In the genomic region with DNA sequence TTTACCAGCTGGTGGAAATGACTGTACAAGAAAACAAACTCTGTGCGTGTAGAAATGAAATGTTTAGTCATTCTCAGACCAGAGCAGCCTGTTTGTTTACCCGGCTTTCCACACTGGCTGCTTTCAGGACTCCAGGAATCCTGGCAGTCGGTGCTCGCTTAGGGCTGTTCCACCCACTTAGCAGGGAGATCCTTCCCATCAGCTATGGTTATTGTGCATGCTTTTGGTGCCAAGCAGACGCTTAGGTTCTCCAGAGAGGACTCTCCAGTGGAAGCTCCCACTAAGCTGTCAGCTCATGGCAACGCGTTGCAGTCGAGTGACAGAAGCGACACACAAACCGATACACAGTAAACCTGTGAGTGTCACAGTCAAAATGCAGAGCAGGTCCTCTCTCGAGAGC, we compare ENCODE assay signal across 15 mouse cellular contexts. TPM values are rescaled to one million over a fixed set of nuclear protein-coding genes. Genes with fewer than 3 reads are reported as not detected.
DNase-seq lines count a peak whose midpoint lies in the region; ATAC-seq lines count a peak whose summit lies in the region.
"Had no signal": no experiment of that assay in that cellular context is flagged by ENCODE, and none has a peak within 500 bp of the region (broad histone marks: within the 10 kb centered on the region; RNA-seq: fewer than 3 reads in every experiment).

No protein-coding gene starts in this region.

- DNase-seq in forebrain, embryonic 10.5 days (ENCODE audit: extremely low spot score, low spot score) = no peak
- DNase-seq in retina, postnatal 1 day = peak; percentile 31
- DNase-seq in retina, embryonic 14.5 days (ENCODE audit: low spot score) = no peak
- DNase-seq in left cerebral cortex, postnatal 36 days (ENCODE audit: low spot score in 2 of 2) = peak; percentile 21 to 23
- no peak for DNase-seq in embryo, embryonic 10.5 days (ENCODE audit: low spot score)
- DNase-seq: adrenal gland, postnatal 10 days; B cell, adult 2 months; cerebellum, adult 8-10 months had no signal

- no peak overlapping the region for H3K27ac ChIP-seq in forebrain, embryonic 13.5 days
- no peak overlapping the region for H3K27ac ChIP-seq in forebrain, embryonic 10.5 days
- H3K27ac ChIP-seq: lung, embryonic 15.5 days; neural tube, embryonic 12.5 days had no signal

- no peaks in the 10 kb centered on the region for H3K27me3 ChIP-seq in forebrain, embryonic 13.5 days
- no peaks in the 10 kb centered on the region for H3K27me3 ChIP-seq in forebrain, embryonic 10.5 days (ENCODE audit: poor library complexity, severe bottlenecking)
- H3K27me3 ChIP-seq: lung, embryonic 15.5 days; neural tube, embryonic 12.5 days had no signal

- H3K36me3 ChIP-seq in forebrain, embryonic 13.5 days (ENCODE audit: poor library complexity, severe bottlenecking) = no peaks in the 10 kb centered on the region
- H3K36me3 ChIP-seq in forebrain, embryonic 10.5 days (replicated peaks) = no peaks in the 10 kb centered on the region
- H3K36me3 ChIP-seq: lung, embryonic 15.5 days; neural tube, embryonic 12.5 days had no signal

- no peaks in the 10 kb centered on the region for H3K9me3 ChIP-seq in forebrain, embryonic 13.5 days (replicated peaks)
- no peaks in the 10 kb centered on the region for H3K9me3 ChIP-seq in forebrain, embryonic 10.5 days
- H3K9me3 ChIP-seq: lung, embryonic 15.5 days; neural tube, embryonic 12.5 days had no signal

- H3K4me2 ChIP-seq in forebrain, embryonic 13.5 days = no peak overlapping the region
- H3K4me2 ChIP-seq: heart, embryonic 11.5 days; lung, embryonic 15.5 days; neural tube, embryonic 12.5 days had no signal

- H3K9ac ChIP-seq in forebrain, embryonic 13.5 days = no peak overlapping the region
- H3K9ac ChIP-seq: lung, embryonic 15.5 days; neural tube, embryonic 12.5 days had no signal

- intact Hi-C loops in left cerebral cortex, postnatal 36 days (cut with DNase I) = no loop called here

- no peaks in the 10 kb centered on the region for H3K4me1 ChIP-seq in forebrain, embryonic 13.5 days
- H3K4me1 ChIP-seq in forebrain, embryonic 10.5 days = peaks cover 5% of the 10 kb centered on the region; the same call in 1 of the 2 replicates
- H3K4me1 ChIP-seq: lung, embryonic 15.5 days; neural tube, embryonic 12.5 days had no signal

- WGBS in forebrain, embryonic 13.5 days = 80% methylated on average over 11 of the region's 11 CpGs
- WGBS in forebrain, embryonic 10.5 days = 92% methylated on average over 11 of the region's 11 CpGs

- peak; percentile 80 for ATAC-seq in forebrain, embryonic 13.5 days
- no peak for ATAC-seq in megakaryocyte progenitor cell, adult 5-6 weeks (replicated peaks; ENCODE audit: poor library complexity)
- ATAC-seq in erythroid progenitor cell, adult 5-6 weeks (replicated peaks; ENCODE audit: low FRiP score, poor library complexity, severe bottlenecking) = no peak
- ATAC-seq: intestine, embryonic 16.5 days had no signal

- H3K4me3 ChIP-seq in forebrain, embryonic 13.5 days = no peak overlapping the region
- no peak overlapping the region for H3K4me3 ChIP-seq in forebrain, embryonic 10.5 days
- H3K4me3 ChIP-seq: lung, embryonic 15.5 days; neural tube, embryonic 12.5 days had no signal

RNA-seq across cellular contexts. Expression of gene Col25a1, which starts 2.7 kb away (rescaled TPM):
- 2.2 and 2.8 TPM in 2 replicates for polyA plus RNA-seq in forebrain, embryonic 13.5 days (2015; fragmentation: Nextera tagmentation; extraction: Ambion mirVana)
- polyA plus RNA-seq in forebrain, embryonic 10.5 days (2016; fragmentation: Nextera tagmentation; extraction: Ambion mirVana) = 2.3 and 2.4 TPM in 2 replicates
- 10 to 100 TPM; 40.2 to 46.7 TPM for total RNA-seq in left cerebral cortex, postnatal 36 days (2021)
- total RNA-seq in megakaryocyte progenitor cell, adult 5-6 weeks (2015) = 0.10 TPM in 1 of 2 replicates, not detected in the other
- 0.07 TPM in 1 of 2 replicates, not detected in the other for total RNA-seq in megakaryocyte progenitor cell, adult 5-6 weeks (2017)
- not detected in 2 replicates for total RNA-seq in erythroid progenitor cell, adult 5-6 weeks (2015; ENCODE audit: low replicate concordance)
- total RNA-seq in erythroid progenitor cell, adult 5-6 weeks (2017; ENCODE audit: low replicate concordance) = not detected in 2 replicates

Comparison
In these comparisons a context has a peak if more than half of its experiments do, and no peak if none do; other contexts are left out.
1. DNase-seq: peak in retina, postnatal 1 day (single experiment) and left cerebral cortex, postnatal 36 days (2 of 2); none in forebrain, embryonic 10.5 days (single experiment), retina, embryonic 14.5 days (single experiment) and embryo, embryonic 10.5 days (single experiment).
2. RNA of gene Col25a1, which starts 2.7 kb away (total RNA-seq): 40.2 to 46.7 TPM in left cerebral cortex, postnatal 36 days; 0.07 to 0.10 TPM in megakaryocyte progenitor cell, adult 5-6 weeks and not detected in erythroid progenitor cell, adult 5-6 weeks; every median in the first group is over 10 times any median in the second.